Mouse (Mus musculus): ENCODE measurements around the gene Jak1.
A peak's percentile ranks its signal among the peaks of the same experiment; 100 is the strongest.

Jak1 gene

GRCm38 (mm10) chr4:101141768-101142167, 123.3 kb downstream of the Jak1 start:
- DNase-seq = no peak

DNA sequence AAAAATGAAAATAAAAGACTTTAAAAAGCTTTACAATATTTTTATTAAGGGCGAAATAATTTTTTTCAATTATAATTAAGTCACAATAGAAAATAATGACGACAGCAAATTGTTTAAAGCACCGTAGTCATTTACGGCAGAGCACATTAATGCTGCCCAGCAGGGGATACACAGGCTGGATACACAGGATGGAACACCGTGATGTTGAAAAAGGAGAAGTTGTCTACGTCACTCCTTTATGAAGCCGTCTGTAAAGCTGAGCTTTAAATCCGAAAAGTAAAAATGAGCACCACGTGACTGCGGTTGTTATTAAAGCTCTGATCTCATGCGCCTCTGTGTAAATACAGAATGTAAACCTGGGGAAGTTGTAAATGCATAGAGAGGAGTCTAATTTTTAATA, 127.1 kb downstream of the Jak1 start:
- no peak for DNase-seq

GRCm38 (mm10) chr4:101135909-101136308, 129.2 kb downstream of the Jak1 start:
- DNase-seq = no peak

GRCm38 (mm10) chr4:101135013-101135412, 130.1 kb downstream of the Jak1 start:
- DNase-seq = no peak

DNA sequence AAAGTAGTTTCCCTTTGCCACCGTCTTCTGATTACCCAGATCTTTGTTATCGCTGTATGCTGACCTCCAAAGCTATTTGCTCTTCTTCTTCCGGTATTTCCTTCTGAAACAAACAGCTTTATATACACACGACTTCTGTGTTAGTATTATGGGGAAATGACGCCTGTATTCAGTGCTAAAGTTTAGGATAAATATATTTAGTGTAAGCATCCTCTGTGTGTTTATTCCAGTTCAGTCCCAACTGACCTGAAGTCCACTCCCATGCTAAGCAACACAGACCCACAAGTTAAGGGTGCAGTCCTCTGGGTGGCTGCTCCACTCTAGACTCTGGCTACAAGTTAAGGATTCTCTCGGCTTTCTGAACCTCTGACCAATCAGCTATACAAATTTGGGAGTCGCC, 144.1 kb downstream of the Jak1 start:
- DNase-seq = peak; percentile 53

- no peak for DNase-seq
Observed at GRCm38 (mm10) chr4:101107122-101107521, 158.0 kb downstream of the Jak1 start.
